Mouse (Mus musculus): ENCODE data around the gene Slc25a13.

The Slc25a13 gene

DNA sequence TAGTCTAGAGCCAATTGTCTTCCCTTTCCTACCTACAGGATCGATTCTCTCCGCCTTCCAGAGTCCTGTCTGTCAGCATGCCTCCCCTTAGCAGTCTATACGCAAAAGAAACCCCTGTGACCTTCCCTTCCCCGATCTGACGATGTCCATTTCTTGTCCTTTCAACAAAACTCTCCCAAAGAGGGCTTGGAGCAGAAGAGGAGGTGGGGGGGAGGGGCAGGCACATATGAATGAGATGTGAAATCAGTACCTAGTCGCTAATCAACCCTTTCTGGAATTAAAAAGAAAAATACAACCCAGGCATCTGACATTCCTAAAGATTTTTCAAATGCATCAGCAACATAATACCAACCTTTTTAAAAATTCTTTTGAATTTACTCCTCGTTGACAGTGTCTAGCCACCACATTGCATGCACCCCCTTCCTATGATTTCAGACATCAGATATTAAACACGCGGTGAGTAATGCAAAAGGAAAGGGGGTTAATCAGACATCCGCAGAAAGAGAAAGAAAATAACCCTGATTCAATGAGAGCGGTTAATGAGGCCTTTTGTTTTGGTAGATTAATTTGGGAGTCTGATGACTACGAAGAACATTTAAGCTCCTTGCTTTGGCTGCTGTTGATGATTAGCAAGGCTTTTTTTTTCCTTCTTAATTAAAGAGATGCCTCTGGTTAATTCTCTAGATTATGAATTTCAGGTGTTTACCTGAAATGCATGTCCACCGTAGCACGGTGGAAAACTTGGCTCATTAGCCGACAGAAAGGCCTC, 43.6 kb downstream of the Slc25a13 start:
- DNase-seq (ENCODE audit: low spot score in 2 of 2), result no peak

DNA sequence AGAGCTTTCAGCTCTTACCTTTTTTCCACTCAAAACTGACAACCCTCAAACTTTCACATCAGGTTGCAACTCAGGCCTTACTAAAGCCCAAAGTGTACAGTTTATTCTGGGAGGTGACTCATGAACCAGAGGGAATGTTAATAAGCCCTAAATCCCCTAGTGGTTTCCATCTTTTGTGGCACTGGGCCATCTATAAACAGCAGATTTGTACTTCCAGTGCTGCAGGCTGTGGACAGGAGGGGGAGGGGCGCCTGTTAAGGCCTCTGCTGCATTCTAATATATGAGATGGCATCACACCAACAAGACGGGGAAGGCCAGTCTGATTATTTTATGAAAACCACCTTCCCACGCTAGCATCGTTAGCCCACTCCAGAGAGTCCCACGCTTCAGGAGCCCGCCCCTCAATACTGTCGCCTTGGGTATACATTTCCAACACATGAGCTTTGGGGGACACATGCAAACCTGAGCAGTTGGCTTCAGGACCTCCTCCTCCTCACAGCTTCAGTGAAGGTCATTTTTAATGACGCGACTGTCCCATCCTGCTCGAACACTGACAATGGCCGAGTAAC, 48.3 kb downstream of the Slc25a13 start:
- no peak for DNase-seq (ENCODE audit: low spot score in 2 of 2)

DNA sequence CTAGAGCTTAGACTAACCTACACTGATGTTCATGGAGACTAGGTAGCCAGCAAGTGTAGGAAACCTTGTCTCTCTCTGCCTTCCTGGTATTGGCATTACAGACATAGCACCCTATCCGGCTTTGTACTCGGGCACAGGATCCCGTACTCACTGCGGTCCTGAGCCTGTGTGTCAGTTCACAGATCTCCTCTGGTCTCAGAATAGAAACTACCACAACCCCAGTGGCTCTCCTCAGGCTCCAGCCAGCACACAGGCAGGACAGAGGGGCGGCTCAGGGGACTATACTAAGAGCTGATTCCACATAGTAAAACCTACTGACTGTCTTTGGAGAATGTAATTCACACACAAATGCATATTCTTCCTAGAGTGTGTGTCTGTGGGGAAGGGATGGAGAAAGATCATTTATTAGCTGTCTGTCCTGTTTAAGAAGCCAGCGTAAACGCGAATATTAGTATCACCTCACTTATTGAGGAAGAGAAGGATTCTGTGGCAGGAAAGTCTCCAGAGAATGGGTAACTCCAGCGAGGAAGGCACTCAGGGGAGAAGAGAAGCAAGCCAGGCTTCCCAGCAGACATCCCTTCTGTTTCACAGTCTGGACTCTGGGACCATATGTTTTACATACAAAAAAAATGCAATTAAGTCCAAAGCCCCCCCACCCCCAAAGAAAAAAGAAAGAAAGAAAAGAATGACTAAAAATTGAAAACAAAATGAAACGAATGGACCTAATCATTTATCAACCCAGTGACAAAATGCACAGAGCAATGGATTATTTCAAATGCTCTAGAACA, 49.4 kb downstream of the Slc25a13 start:
- no peak for DNase-seq (ENCODE audit: low spot score in 2 of 2)

DNA sequence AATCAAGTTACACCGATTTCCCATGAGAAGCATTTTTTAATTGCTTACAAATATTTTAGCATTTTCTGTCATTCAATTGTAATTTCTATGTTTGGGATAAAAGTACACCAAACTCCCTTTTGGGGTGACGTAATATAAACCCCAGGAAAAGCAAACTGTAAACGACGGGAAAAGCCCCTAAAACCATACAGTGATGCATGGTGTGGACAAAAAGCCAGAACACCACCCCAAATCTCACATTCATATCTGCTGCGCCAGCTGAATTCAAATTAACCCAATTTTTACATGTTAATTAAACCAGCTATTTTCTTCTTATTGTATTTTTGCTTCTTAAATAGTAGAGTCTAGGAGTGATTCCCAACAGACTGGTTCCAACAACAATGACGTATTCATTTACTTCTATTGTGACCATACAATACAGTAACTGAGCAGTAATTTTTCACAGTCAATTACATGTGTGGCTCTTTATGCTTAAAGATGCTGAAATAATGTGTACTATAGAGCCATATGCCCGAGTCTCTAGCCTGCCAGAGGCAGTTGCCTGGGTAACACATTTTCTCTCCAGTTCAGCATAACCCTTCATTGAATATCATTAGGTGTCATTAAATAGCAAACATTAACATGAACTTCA, 53.9 kb downstream of the Slc25a13 start:
- DNase-seq (ENCODE audit: low spot score in 2 of 2), result no peak

DNA sequence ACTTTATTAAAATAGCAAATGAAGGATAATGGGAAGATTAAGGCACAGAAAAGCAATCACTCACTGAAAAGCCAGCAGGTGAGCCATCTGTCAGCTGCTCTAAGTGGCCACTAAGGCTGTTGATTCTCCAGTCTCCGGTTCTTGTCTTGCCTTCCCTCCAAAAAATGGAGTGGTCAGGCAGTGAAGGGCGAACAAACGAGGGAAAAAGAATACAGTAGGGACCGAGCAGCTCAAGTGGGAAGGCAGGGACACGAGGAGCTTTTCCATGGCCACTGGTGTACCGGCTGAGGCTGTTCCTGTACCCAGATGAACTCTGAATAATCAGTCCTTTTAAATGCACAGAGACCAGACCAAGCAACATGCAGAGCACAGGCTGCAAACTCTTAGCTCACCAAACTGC, 54.8 kb downstream of the Slc25a13 start:
- DNase-seq (ENCODE audit: low spot score in 2 of 2), result no peak

DNA sequence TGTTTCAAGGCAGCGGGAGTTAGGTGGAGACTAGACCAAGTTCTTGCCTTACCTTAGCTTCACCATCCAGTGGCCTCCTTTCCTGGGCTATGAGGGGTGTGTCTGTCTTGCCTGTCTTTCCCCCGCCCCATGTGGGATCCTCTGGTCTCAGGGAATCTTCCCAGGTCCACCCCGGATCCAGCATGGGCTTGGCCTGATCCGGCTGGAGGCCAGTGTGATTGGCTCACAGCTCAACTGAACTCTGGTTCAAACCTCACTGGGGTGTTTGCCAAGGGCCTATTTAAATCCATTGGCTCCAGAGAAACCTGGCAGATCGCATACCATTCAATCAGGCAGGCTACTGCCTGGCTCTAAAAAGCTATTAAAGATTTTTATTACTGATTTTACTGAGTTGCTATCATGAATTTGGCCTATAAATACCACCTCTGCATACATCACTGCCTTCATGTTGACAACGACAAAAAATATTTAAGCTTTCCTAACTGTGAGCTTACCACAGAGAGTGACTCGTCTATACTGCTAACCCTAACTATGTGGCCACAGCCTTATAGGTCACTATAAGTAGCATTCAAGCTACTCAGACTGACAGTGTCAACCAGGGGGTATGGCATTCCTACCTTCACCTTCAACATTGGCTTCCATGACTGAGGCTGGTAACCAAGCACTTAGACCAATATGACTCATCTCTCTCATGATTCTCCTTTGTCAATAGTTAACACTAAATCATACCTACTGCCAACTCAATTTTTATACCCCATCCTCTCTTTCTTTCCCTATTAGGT, 56.1 kb downstream of the Slc25a13 start:
- DNase-seq (ENCODE audit: low spot score in 2 of 2), result no peak

DNA sequence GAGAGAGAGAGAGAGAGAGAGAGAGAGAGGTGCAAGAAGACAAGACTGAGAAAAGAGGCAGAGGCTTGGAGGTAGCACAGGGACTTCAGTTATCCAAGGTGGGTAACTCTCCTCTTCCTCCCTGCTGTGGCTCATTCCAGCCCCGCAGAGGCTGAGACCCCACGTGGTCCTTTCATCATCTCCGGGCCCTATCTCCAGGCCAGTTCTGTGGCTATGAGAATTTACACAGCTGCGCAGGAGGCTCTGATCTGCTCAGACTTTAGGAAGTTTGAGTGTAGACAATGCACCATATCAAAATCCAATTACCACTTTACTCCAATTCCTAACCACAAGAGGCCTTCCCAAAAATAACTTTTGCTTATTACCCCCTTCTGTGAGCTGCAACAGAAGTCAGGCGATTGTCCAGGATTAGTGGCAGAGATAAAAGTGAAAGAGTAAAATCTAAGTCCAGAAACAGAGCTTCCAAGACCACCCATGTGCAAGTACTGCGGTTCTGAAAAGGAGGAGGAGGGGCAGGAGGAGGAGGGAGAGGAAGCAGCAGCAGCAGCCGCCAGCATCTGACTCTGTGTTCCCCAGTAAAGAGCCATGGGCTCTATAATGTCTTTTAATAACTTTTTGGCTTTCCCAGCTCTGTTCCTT, 57.6 kb downstream of the Slc25a13 start:
- no peak for DNase-seq (ENCODE audit: low spot score in 2 of 2)

DNA sequence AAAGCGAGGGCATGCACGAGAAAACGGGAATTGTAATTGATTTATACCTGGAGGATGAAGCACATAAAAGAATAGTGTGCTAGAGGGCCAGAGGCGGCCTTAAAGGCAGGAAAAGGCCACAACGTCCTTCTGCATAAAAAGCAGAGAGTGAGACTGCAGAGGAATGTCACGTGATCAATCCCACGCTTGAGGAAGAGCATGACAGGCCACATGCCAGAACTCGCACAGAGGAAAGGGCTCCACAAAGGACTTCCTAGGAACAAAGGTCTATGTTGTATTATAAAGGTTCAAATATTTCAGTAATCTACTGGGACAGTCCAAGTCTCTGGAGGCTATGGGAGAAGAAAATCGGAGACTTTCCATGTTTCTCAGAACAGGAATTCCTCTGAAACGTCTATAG, 63.5 kb downstream of the Slc25a13 start:
- DNase-seq (ENCODE audit: low spot score in 2 of 2), result no peak

DNA sequence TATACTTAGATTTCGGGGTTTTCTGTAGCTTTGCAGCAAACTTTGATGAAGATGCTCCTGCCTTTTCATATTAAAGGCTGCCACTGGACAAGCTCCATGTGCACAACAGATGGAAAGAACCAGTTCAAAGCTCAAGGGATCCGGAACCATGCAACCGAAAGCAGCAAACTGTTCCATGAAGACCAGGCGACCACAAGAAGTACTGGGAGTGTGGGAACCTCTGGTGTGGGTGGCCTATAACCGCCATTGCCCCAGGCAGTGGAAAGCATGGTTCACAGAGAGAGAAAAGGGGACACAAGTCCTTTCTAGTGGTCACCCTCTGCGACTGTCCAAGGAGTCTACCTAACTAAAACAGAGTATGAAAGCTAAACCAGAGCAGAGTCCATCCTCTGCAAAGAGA, 66.2 kb downstream of the Slc25a13 start:
- DNase-seq (ENCODE audit: low spot score in 2 of 2), result no peak

DNA sequence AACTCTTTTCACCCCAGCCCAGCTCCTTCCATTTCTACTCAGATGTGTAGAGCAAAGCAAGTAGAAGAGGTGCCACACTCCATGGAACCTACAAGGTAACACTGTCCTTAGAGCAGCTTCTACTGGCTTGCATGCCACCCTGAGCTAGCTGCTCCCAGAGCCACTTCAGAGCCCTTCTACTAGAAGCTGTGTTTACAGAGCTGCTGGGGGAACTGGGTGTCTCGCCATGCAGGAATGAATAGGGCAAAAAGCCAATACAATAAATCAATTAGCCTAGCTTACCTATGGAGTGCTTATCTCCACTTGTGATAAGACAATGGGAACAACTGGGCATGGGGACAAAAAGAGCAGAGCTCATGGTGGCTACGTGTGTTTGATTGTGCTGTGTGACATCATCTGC, 67.2 kb downstream of the Slc25a13 start:
- no peak for DNase-seq (ENCODE audit: low spot score in 2 of 2)

DNA sequence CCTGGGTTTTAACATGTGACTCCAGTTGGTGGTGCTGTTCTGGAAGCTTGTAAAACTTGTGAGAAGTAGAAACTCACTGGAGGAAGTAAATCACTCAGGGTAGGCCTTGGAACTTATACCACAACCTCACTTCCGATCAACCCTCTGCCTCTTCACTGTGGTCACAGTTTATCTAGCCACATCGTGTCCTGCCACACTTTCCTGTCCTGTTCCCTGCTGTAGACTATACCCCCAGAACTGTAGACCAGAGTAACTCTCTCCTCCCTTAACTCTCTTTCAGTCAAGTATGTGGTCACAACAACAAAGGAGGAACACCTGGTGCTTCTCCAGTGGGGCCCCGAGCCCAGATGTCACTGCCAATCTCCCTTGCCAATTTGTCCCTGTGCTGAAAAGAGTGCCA, 67.6 kb downstream of the Slc25a13 start:
- no peak for DNase-seq (ENCODE audit: low spot score in 2 of 2)

DNA sequence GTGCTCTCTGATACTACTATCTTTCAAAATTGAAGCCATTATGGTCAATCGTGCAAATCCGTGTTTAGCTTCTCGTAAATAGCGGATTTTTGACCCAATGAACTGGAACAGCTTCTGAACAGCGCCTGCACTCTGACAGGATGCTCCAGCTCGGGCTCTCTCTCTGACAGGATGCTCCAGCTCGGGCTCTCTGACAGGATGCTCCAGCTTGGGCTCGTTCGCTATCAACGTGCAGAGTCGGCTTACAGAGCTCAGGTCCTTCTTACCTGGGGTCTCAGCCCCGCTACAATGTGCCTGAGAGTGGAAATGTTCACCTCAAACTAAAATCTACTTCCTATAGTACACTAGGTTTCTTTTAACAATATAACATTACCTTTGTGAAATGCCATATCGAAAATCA, 71.6 kb downstream of the Slc25a13 start:
- no peak for DNase-seq (ENCODE audit: low spot score in 2 of 2)

DNA sequence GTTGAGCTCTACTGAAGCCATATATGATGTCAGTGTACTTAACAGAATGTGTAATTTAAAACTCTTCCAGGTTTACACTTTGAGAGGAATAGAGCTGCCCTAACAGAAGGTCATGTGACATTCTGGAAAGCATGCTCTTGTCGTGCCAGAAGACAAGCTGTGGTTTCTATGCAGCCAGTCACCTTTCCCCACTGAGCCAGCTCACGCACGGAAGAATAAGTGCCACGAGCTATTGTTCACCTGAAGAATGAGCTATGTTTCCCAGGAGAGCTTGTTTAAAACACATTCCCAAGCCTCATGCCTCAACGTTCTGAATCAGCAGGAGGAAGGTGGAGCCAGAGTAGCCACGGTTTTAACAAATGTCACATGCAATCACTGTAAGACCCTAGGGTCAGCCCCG, 73.4 kb downstream of the Slc25a13 start:
- no peak for DNase-seq (ENCODE audit: low spot score in 2 of 2)

DNA sequence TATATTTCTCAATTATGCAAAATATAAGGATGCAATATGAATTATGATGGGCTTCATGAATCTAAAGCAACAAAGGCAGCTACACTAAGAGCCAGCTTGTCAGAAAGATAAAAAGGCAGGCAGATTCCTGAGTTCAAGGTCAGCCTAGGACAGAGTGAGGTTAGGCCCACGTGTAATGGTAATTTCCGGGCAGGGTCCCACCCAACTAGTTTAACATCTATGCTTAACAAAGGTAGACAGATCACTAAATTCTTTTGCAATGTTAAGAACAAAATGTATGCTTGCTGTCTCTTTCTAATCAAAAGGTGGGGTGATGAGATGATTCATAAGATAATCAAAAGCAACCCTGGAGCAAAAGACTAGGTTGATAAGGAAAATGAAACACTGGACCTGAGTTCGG, 76.6 kb downstream of the Slc25a13 start:
- DNase-seq (ENCODE audit: low spot score in 2 of 2), result no peak

DNA sequence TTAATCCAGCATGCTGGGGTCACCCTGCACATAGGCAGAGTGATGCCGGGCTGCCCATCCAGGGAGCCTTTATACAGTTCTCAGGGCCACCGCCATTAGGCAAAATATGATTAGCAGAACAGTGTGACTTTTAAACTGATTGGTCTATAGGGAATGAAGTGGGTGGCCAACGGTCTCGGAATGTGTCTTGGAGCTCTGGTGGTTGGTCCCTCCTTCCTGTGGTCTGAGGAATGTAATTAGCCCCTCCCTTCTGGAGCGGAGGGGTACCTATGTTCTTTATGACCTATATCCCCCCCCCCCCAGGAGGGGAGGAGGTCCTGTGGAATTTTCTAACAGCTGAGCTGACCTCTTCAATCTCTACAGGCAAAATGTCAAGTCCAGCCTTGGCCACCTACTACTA, 77.9 kb downstream of the Slc25a13 start:
- DNase-seq (ENCODE audit: low spot score in 2 of 2), result no peak

DNA sequence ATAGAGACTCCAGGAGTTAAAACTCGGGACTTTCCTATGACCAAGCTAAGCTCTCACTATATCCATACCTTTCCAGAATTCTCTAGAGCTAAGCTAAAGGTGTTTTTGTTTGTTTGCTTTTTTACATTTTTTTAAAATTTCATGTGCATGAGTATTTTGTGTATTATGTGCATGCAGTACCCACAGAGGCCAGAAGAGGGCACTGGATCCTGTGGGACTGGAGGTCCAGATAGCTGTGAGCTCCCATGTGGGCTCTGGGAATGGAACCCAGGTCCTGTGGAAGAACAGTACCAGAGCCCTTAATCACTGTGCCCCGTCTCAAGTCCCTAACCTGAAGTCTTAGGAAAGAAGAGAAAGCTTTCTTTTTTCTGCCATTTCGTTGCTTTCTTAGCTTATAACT, 80.2 kb downstream of the Slc25a13 start:
- no peak for DNase-seq (ENCODE audit: low spot score in 2 of 2)

DNA sequence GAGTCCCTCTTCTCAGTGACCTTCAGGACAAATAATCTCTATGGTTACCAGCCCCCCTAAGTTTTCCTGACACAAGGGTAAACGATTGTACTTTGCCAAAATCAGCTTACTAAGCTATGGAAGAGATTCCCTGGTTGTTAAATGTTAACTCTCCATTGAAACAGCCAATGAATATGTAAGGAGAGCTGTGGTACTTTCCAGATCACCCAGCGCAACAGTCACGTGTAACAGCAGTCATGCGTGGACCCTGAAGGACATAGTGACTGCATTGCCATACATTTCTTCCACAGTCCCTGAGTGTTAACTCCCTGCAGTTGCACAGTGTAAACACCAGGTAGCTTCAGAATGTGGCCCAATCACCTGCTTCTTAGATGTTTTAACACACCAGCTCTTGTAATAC, 82.0 kb downstream of the Slc25a13 start:
- no peak for DNase-seq (ENCODE audit: low spot score in 2 of 2)

DNA sequence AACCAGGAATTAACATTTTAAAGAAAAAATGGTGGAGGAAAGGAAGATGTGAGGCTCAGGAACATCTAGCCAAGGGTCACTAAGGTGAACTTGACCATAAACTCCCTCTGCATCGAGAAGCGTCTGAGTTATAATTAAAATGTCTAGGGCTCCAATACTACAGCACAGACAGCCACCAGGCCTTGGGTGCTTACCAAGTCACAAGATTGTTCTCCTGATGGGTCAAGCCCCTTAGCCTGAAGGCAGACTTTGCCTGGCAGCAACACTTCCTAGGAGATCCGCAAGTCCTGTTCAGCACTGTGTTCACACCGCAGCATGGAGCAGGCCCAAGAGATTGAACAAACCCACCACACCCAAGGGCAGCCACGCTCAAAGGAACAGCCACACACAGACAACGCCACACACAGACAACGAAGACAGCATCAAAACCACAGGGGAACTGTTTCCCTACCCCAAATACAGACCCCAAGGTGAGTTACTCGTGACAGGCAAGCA, 83.4 kb downstream of the Slc25a13 start:
- no peak for DNase-seq (ENCODE audit: low spot score in 2 of 2)

DNA sequence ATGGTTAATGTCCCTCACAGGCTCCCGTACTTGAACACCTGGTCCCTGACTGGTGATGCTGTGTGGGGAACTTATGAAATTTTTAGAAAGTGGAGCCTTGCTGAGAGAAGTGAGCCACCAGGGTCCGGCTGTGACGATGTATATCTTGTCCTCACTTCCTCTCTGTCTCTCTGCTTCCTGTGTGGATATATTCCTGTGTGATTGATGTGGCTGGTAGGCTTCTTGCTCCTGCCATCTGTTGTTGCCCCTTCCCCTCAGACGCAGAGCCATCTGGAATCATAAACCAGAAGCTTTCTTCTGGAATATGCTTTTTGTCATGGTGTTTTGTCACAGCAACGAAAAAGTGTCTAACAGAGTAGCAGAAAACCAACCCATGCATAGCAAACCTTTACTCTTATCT, 84.9 kb downstream of the Slc25a13 start:
- no peak for DNase-seq (ENCODE audit: low spot score in 2 of 2)

DNA sequence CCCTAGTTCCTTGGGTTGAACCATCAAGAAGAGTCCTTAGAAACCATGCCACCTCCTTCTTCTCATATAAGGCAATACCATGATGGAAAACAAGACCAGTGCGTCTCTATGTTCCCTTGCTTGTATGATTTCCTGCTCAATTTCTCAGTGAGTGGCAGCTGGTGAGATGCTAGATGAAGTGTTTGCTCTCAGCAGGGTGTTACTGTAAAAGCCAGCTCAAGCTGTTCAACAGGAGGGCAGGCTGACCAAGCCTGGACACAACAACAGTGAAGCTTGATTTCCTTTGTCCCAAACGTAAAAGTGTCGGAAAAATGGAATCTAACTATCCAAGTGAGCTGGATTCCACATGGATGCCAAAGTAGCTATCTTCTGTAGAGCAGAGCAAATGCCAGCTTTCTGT, 91.4 kb downstream of the Slc25a13 start:
- DNase-seq (ENCODE audit: low spot score in 2 of 2), result no peak

DNA sequence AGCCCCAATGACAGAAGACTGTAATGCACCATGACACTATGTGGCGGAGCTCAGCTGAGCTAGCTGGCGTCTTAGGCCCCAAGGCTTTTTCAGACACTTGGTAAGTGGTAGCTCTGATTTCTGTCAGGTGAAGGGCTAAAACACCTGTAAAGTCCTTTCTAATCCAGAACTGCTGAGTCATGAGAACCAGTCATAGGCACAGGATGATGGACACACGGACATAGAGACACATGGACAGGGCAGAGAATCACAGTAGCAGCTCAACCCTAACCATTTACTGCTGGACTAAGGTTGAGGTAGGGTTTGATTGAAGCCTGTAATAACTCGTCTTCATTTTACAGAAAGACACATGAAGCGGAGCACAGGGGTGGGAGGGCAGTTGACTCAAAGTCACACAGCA, 95.1 kb downstream of the Slc25a13 start:
- DNase-seq (ENCODE audit: low spot score in 2 of 2), result no peak
